Mouse (Mus musculus): ENCODE measurements around the gene Nagpa. TPM values are rescaled to one million over a fixed set of nuclear protein-coding genes. Genes with fewer than 3 reads are reported as not detected.
A peak's percentile ranks its signal among the peaks of the same experiment; 100 is the strongest.

Gene Nagpa
- polyA plus RNA-seq (2014; fragmentation: Nextera tagmentation; extraction: Ambion mirVana): 11.3 and 13.0 TPM in 2 replicates

DNA sequence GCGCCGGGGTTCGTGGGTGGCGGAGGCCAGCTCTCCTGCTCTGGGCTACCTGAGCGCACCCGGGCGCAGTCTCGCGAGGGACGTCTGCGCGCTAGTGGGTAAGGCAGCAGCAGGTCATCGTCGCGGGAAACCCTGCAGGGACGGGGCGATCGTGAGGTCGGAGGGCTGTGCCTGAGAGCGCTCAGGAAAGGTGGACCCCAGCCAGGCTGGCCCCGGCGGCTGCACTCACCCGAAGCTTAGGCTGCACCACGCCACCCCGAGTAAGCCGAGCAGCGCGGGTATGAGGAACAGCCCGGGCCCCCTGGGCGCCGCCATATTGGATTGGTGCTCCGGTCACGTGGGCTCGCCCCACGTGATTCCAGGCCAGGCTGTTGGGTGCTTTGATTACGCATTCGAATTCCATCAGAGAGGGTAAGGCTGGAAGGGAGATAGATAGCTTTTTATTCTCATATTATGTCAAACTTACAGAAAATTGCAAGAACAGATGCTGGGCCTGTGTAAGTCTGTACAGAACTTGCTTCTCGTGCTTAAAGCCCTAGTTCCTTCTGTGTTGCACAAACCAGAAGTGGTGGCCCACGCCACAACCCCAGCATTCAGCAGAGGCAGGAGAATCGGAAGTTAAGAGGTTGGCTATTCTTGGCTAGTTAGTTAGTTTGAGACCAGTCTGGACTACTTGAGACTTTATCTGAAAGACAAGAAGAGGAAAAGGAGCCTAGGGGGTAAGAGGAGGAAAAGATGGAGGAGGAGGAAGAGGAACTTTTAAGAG, at the start of gene Nagpa:
Nagpa (minus strand) TSS at position 345 of the 766 bp plus-strand sequence.
- ATAC-seq (replicated peaks; ENCODE audit: insufficient number of reproducible peaks, low FRiP score, low TSS enrichment): peak; percentile 70

DNA sequence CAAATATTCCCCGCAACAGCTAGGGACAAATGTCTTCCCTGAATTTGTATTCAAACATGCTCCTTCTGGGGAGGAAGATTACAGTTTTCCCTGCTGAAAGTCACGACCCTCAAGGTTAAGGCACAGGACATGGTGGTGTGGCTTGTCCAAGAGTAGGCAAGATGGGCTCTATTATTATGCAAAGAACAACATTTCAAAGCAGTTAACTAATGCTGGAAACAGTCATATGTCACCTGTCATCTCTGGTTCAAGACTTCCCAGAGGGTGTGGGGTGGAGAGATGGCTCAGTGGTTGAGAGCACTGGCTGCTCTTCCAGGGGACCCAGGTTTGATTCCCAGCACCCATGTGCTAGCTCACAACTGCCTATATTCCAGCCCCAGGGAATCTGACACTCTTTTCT, 48.4 kb upstream of the Nagpa start:
- no peak overlapping the region for H3K4me3 ChIP-seq (ENCODE audit: low read depth, low read length)
- no peak overlapping the region for H3K27ac ChIP-seq (ENCODE audit: low read depth, low read length)
- no peak for ATAC-seq (replicated peaks; ENCODE audit: insufficient number of reproducible peaks, low FRiP score, low TSS enrichment)
- peaks cover 6% of the 10 kb centered on the region for H3K4me1 ChIP-seq (ENCODE audit: control insufficient read depth, insufficient read depth, low read length)
- no peaks in the 10 kb centered on the region for H3K27me3 ChIP-seq (ENCODE audit: control insufficient read depth, insufficient read depth, low read length)
- H3K4me2 ChIP-seq: no peak overlapping the region
- H3K9me3 ChIP-seq (replicated peaks; ENCODE audit: control insufficient read depth, low read length): no peaks in the 10 kb centered on the region
- 89% methylated on average over 2 of the region's 2 CpGs for WGBS (ENCODE audit: insufficient replicate concordance)
- no peak overlapping the region for H3K9ac ChIP-seq (ENCODE audit: low read depth, low read length)
- H3K36me3 ChIP-seq (ENCODE audit: control insufficient read depth, insufficient read depth, low read length): no peaks in the 10 kb centered on the region; the same call in 1 of the 2 replicates

More for the DNA sequence above, at the start of gene Nagpa:
- H3K27me3 ChIP-seq (ENCODE audit: control insufficient read depth, insufficient read depth, low read length): no peaks in the 10 kb centered on the region
- H3K9me3 ChIP-seq (replicated peaks; ENCODE audit: control insufficient read depth, low read length): no peaks in the 10 kb centered on the region
- H3K4me3 ChIP-seq (ENCODE audit: low read depth, low read length): peak within 1 kb of the TSS; percentile 85
- H3K4me1 ChIP-seq (ENCODE audit: control insufficient read depth, insufficient read depth, low read length): peaks cover 7% of the 10 kb centered on the region; the same call in 1 of the 2 replicates
- peak within 1 kb of the TSS; percentile 73 for H3K9ac ChIP-seq (ENCODE audit: low read depth, low read length)
- 0 out of 2 replicates have a peak, but pooled peaks cover 2% of the 10 kb centered on the region for H3K36me3 ChIP-seq (ENCODE audit: control insufficient read depth, insufficient read depth, low read length)
- H3K27ac ChIP-seq (ENCODE audit: low read depth, low read length): no peak within 1 kb of the TSS
- 4% methylated on average over 40 of the region's 40 CpGs for WGBS (ENCODE audit: insufficient replicate concordance)
- peak within 1 kb of the TSS; percentile 85 for H3K4me2 ChIP-seq

GRCm38 (mm10) chr16:5250891-5251290, 47.1 kb upstream of the Nagpa start:
- Histone ChIP-seq H3K4me1 (ENCODE audit: control insufficient read depth, insufficient read depth, low read length) (peaks cover 6% of the 10 kb centered on the region), H3K4me3 (ENCODE audit: low read depth, low read length) (no peak overlapping the region), H3K9ac (ENCODE audit: low read depth, low read length) (no peak overlapping the region), H3K9me3 (replicated peaks; ENCODE audit: control insufficient read depth, low read length) (no peaks in the 10 kb centered on the region), H3K4me2 (no peak overlapping the region), H3K27ac (ENCODE audit: low read depth, low read length) (no peak overlapping the region), H3K36me3 (ENCODE audit: control insufficient read depth, insufficient read depth, low read length) (peaks cover 3% of the 10 kb centered on the region), H3K27me3 (ENCODE audit: control insufficient read depth, insufficient read depth, low read length) (no peaks in the 10 kb centered on the region)
- ATAC-seq (replicated peaks; ENCODE audit: insufficient number of reproducible peaks, low FRiP score, low TSS enrichment): no peak
- WGBS (ENCODE audit: insufficient replicate concordance): 80% methylated on average over 3 of the region's 3 CpGs

DNA sequence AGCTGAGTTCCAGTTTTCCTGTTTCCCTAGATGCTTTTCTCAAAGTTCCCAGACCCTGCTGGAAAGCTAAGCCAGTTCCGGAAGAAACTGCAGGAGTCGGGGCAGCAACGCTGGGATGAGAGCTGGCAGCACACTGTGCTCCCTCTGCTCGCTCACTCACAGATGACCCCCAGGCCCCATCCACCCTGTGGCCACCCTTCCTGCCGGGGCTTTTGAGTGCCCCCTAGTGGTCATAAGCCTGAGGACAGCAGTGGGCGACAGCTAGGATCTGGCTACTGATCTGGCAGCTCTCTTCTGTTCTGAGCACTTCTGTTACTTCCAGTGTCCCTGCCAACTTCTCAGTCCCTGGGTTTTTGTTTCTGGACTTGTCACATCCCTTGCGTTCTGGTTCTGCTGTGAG, 40.6 kb upstream of the Nagpa start:
- Histone ChIP-seq H3K9ac (ENCODE audit: low read depth, low read length) (no peak overlapping the region), H3K9me3 (replicated peaks; ENCODE audit: control insufficient read depth, low read length) (no peaks in the 10 kb centered on the region), H3K27ac (ENCODE audit: low read depth, low read length) (no peak overlapping the region), H3K4me1 (ENCODE audit: control insufficient read depth, insufficient read depth, low read length) (no peaks in the 10 kb centered on the region), H3K4me2 (no peak overlapping the region), H3K27me3 (ENCODE audit: control insufficient read depth, insufficient read depth, low read length) (no peaks in the 10 kb centered on the region), H3K36me3 (ENCODE audit: control insufficient read depth, insufficient read depth, low read length) (peaks cover 18% of the 10 kb centered on the region), H3K4me3 (ENCODE audit: low read depth, low read length) (no peak overlapping the region)
- no peak; the same call in 1 of the 2 replicates for ATAC-seq (replicated peaks; ENCODE audit: insufficient number of reproducible peaks, low FRiP score, low TSS enrichment)
- 31% methylated on average over 7 of the region's 7 CpGs for WGBS (ENCODE audit: insufficient replicate concordance)

- no peak overlapping the region for H3K4me2 ChIP-seq
- peaks cover 22% of the 10 kb centered on the region for H3K36me3 ChIP-seq (ENCODE audit: control insufficient read depth, insufficient read depth, low read length)
- WGBS (ENCODE audit: insufficient replicate concordance): 89% methylated on average over 6 of the region's 6 CpGs
- no peak overlapping the region for H3K27ac ChIP-seq (ENCODE audit: low read depth, low read length)
- no peak overlapping the region for H3K4me3 ChIP-seq (ENCODE audit: low read depth, low read length)
- no peaks in the 10 kb centered on the region for H3K9me3 ChIP-seq (replicated peaks; ENCODE audit: control insufficient read depth, low read length)
- no peaks in the 10 kb centered on the region for H3K4me1 ChIP-seq (ENCODE audit: control insufficient read depth, insufficient read depth, low read length)
- no peak overlapping the region for H3K9ac ChIP-seq (ENCODE audit: low read depth, low read length)
- no peak for ATAC-seq (replicated peaks; ENCODE audit: insufficient number of reproducible peaks, low FRiP score, low TSS enrichment)
- H3K27me3 ChIP-seq (ENCODE audit: control insufficient read depth, insufficient read depth, low read length): no peaks in the 10 kb centered on the region
These were observed 39.1 kb upstream of the Nagpa start for GRCm38 (mm10) chr16:5242882-5243281.

- Histone ChIP-seq H3K4me1 (ENCODE audit: control insufficient read depth, insufficient read depth, low read length) (no peaks in the 10 kb centered on the region), H3K4me2 (no peak overlapping the region), H3K27ac (ENCODE audit: low read depth, low read length) (no peak overlapping the region), H3K4me3 (ENCODE audit: low read depth, low read length) (no peak overlapping the region), H3K9ac (ENCODE audit: low read depth, low read length) (no peak overlapping the region), H3K27me3 (ENCODE audit: control insufficient read depth, insufficient read depth, low read length) (no peaks in the 10 kb centered on the region), H3K9me3 (replicated peaks; ENCODE audit: control insufficient read depth, low read length) (no peaks in the 10 kb centered on the region), H3K36me3 (ENCODE audit: control insufficient read depth, insufficient read depth, low read length) (peaks cover 22% of the 10 kb centered on the region)
- ATAC-seq (replicated peaks; ENCODE audit: insufficient number of reproducible peaks, low FRiP score, low TSS enrichment): no peak
- 85% methylated on average over 4 of the region's 4 CpGs for WGBS (ENCODE audit: insufficient replicate concordance)
These were observed 38.5 kb upstream of the Nagpa start for GRCm38 (mm10) chr16:5242355-5242754.

DNA sequence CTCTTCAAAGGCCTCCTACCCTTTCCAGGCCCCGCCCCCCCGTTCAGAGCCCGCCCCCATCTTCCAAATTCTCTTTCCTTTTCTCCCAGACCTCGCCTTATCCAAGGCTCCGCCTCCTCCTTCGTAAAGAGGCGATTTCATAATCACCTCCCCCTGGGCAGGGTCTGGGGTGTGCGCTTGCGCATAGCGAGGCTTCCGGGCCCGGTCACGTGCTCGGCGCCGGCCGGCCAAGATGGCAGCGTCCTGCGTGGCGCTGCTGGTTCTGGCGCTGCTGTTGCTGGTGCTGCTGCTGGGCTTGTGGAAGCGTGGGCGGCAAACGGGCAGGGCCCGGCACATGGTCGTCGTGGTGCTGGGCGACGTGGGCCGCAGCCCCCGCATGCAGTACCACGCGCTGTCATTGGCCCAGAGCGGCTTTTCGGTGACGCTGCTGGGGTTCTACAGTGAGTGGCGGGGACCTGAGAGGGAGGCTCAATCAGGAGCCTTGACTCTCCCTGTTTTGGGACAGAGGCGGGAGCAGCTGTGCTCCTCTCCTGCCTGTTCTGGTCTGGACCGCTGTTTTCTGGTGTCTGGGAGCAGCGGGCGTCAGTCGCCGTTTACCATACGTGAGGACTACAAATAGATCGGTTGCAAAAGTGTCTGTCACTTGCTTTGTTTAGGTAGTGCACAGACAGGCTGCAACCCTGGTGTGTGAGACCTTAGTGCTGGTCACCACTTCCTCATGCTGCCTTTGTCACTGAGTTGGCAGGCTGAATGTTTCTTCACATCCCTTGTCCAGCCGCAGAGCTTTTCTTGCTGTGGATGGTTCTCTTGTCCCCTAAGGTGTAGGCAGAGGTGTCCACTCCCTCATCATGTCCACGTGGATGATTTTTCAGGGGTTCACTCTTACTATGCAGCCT, 29.9 kb upstream of the Nagpa start, which contains the start of gene Alg1:
Alg1 (plus strand) TSS at position 204 of the 896 bp plus-strand sequence.
- no peaks in the 10 kb centered on the region for H3K36me3 ChIP-seq (ENCODE audit: control insufficient read depth, insufficient read depth, low read length)
- H3K4me3 ChIP-seq (ENCODE audit: low read depth, low read length): peak within 1 kb of the TSS; percentile 81
- peak within 1 kb of the TSS; percentile 79 for H3K9ac ChIP-seq (ENCODE audit: low read depth, low read length)
- ATAC-seq (replicated peaks; ENCODE audit: insufficient number of reproducible peaks, low FRiP score, low TSS enrichment): peak; percentile 93
- no peaks in the 10 kb centered on the region for H3K9me3 ChIP-seq (replicated peaks; ENCODE audit: control insufficient read depth, low read length)
- peaks cover 5% of the 10 kb centered on the region; the same call in 1 of the 2 replicates for H3K4me1 ChIP-seq (ENCODE audit: control insufficient read depth, insufficient read depth, low read length)
- 2% methylated on average over 47 of the region's 47 CpGs for WGBS (ENCODE audit: insufficient replicate concordance)
- H3K27me3 ChIP-seq (ENCODE audit: control insufficient read depth, insufficient read depth, low read length): no peaks in the 10 kb centered on the region
- no peak within 1 kb of the TSS for H3K27ac ChIP-seq (ENCODE audit: low read depth, low read length)
- peak within 1 kb of the TSS; percentile 69 for H3K4me2 ChIP-seq

GRCm38 (mm10) chr16:5232982-5233381, 29.2 kb upstream of the Nagpa start:
- Histone ChIP-seq H3K9me3 (replicated peaks; ENCODE audit: control insufficient read depth, low read length) (no peaks in the 10 kb centered on the region), H3K4me3 (ENCODE audit: low read depth, low read length) (peak overlapping the region; percentile 81), H3K4me1 (ENCODE audit: control insufficient read depth, insufficient read depth, low read length) (peaks cover 5% of the 10 kb centered on the region; the same call in 1 of the 2 replicates), H3K4me2 (peak overlapping the region; percentile 69), H3K9ac (ENCODE audit: low read depth, low read length) (no peak overlapping the region), H3K27ac (ENCODE audit: low read depth, low read length) (no peak overlapping the region), H3K27me3 (ENCODE audit: control insufficient read depth, insufficient read depth, low read length) (no peaks in the 10 kb centered on the region), H3K36me3 (ENCODE audit: control insufficient read depth, insufficient read depth, low read length) (no peaks in the 10 kb centered on the region)
- ATAC-seq (replicated peaks; ENCODE audit: insufficient number of reproducible peaks, low FRiP score, low TSS enrichment): no peak
- WGBS (ENCODE audit: insufficient replicate concordance): 71% methylated on average over 4 of the region's 4 CpGs

Measured in heart, embryonic 11.5 days (tissue).